Mouse (Mus musculus) embryonic fibroblast, embryonic 13.5 days (primary cell): ENCODE data around the gene Marveld1.

ENCODE experiments used
- CTCF ChIP-seq: IDR thresholded peaks from 2 replicates; pipeline ENCODE4 v1.5.1; 2011; ENCODE audit warnings: mild to moderate bottlenecking, control low read depth, low read length, moderate library complexity, borderline replicate concordance; ENCODE audit not compliant: insufficient read depth
- POLR2A ChIP-seq: IDR thresholded peaks from 2 replicates; pipeline ENCODE4 v1.6.1; 2011; ENCODE audit warnings: low read depth, mild to moderate bottlenecking, control low read depth, low read length, moderate library complexity

DNA sequence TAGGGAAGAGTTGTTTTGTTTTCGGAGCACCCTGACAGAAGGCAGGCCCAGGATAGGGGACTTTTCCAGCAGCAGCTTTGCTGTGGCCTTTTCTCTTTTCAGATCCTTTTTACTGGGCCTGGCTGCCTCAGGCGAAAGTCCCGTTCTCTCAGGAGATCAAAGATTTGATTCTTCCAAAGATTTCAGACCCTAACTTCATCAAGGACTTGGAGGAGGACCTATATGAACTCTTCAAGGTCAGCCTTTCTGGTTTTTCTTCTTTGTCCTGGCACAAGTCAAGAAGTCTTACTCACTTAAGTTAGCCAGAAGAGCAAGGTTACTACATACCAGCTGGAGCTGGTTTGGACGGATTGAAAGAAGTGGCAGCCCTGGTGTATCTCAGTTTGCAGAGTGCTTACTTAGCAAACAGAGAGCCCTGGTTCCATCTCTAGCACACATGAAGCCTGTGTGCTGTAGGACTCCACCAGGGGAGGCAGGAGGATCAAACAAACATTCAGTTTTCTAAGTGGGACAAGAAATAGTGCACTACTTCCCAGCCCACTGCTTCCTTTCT is 31.3 kb upstream of the Marveld1 start:
- TF ChIP-seq CTCF: no peak
- TF ChIP-seq POLR2A: no peak
